ENCODE assay signal across 9 mouse cellular contexts in genomic region chr2:167503896-167504349, GRCm38 (mm10). TPM values are rescaled to one million over a fixed set of nuclear protein-coding genes. Genes with fewer than 3 reads are reported as not detected.
DNase-seq lines count a peak whose midpoint lies in the region; ATAC-seq and TF ChIP-seq lines count a peak whose summit lies in the region.
"Had no signal": no experiment of that assay in that cellular context is flagged by ENCODE, and none has a peak within 500 bp of the region (broad histone marks: within the 10 kb centered on the region; RNA-seq: fewer than 3 reads in every experiment).

No protein-coding gene starts in this region.

- 0% methylated on average over 32 of the region's 32 CpGs for WGBS in kidney, adult 2 months
- under 1% methylated on average over 32 of the region's 32 CpGs for WGBS in lung, embryonic 16.5 days
- WGBS in spleen, adult 2 months: under 1% methylated on average over 32 of the region's 32 CpGs

- no peak for TF ChIP-seq POLR2A in kidney, adult 2 months (IDR thresholded peaks at IDR 0.05; ENCODE audit: low read depth, low read length)
- TF ChIP-seq POLR2A in spleen, adult 2 months (IDR thresholded peaks at IDR 0.05; ENCODE audit: low read depth, low read length): no peak

- no peak for TF ChIP-seq CTCF in kidney, adult 2 months (conservative IDR thresholded peaks at IDR 0.05; ENCODE audit: insufficient read depth, insufficient read length, low read depth, low read length)
- no peak for TF ChIP-seq CTCF in spleen, adult 2 months (IDR thresholded peaks at IDR 0.05; ENCODE audit: extremely low read depth, insufficient read depth, insufficient read length, insufficient replicate concordance)

- peak overlapping the region; percentile 89 for H3K4me3 ChIP-seq in kidney, adult 2 months (ENCODE audit: insufficient read depth, low read depth, low read length)
- H3K4me3 ChIP-seq in lung, embryonic 16.5 days (ENCODE audit: low read length): peak overlapping the region; percentile 91
- peak overlapping the region; percentile 93 for H3K4me3 ChIP-seq in spleen, adult 2 months (ENCODE audit: extremely low read depth, insufficient read depth, insufficient read length)

- peak overlapping the region; percentile 71 for H3K4me2 ChIP-seq in lung, embryonic 16.5 days (ENCODE audit: low read depth, low read length)

- peak overlapping the region; percentile 93 for H3K9ac ChIP-seq in lung, embryonic 16.5 days (ENCODE audit: low read length)

- no peaks in the 10 kb centered on the region for H3K27me3 ChIP-seq in kidney, adult 2 months (replicated peaks; ENCODE audit: control insufficient read depth, insufficient read depth, low read length)
- no peaks in the 10 kb centered on the region for H3K27me3 ChIP-seq in lung, embryonic 16.5 days (ENCODE audit: control insufficient read depth, insufficient read depth, low read depth, low read length)
- no peaks in the 10 kb centered on the region for H3K27me3 ChIP-seq in spleen, adult 2 months (ENCODE audit: control insufficient read depth, insufficient read depth, low read length)

- peaks cover 14% of the 10 kb centered on the region; the same call in 1 of the 2 replicates for H3K4me1 ChIP-seq in kidney, adult 2 months (ENCODE audit: control insufficient read depth, insufficient read depth, low read length)
- H3K4me1 ChIP-seq in lung, embryonic 16.5 days (replicated peaks; ENCODE audit: control insufficient read depth, insufficient read depth, low read length): peaks cover 32% of the 10 kb centered on the region
- peaks cover 6% of the 10 kb centered on the region; the same call in 1 of the 2 replicates for H3K4me1 ChIP-seq in spleen, adult 2 months (ENCODE audit: control insufficient read depth, insufficient read depth, insufficient read length)

- H3K36me3 ChIP-seq in kidney, adult 2 months (ENCODE audit: control insufficient read depth, insufficient read depth, low read length): no peaks in the 10 kb centered on the region
- peaks cover 6% of the 10 kb centered on the region; the same call in 1 of the 2 replicates for H3K36me3 ChIP-seq in lung, embryonic 16.5 days (ENCODE audit: control insufficient read depth, insufficient read depth, low read length)
- peaks cover 13% of the 10 kb centered on the region for H3K36me3 ChIP-seq in spleen, adult 2 months (ENCODE audit: control insufficient read depth, insufficient read depth, low read length)

- DNase-seq in right cerebral cortex, postnatal 14 days: peak; percentile 44
- DNase-seq in right cerebral cortex, adult 18-20 months: no peak
- DNase-seq in cerebellum, adult 9-11 months: peak; percentile 77
- DNase-seq in gastrocnemius, postnatal 25 days: peak; percentile 52
- DNase-seq in kidney, adult 2 months: peak; percentile 93
- peak in 1 of 2 experiments; percentile 54 for DNase-seq in spleen, adult 2 months (ENCODE audit: low read depth in 1 of 2, low spot score in 2 of 2)
- no peak for DNase-seq in B cell, adult 2 months

- H3K9me3 ChIP-seq in lung, embryonic 16.5 days (ENCODE audit: control insufficient read depth, low read length): no peaks in the 10 kb centered on the region

- peak overlapping the region; percentile 74 for H3K27ac ChIP-seq in kidney, adult 2 months (ENCODE audit: insufficient read depth, low read depth, low read length)
- H3K27ac ChIP-seq in lung, embryonic 16.5 days (ENCODE audit: low read length): peak overlapping the region; percentile 83
- peak overlapping the region; percentile 81 for H3K27ac ChIP-seq in spleen, adult 2 months (ENCODE audit: insufficient read depth, low read length)

- peak; percentile 19 for ATAC-seq in lung, embryonic 16.5 days (ENCODE audit: low read depth)

RNA-seq across cellular contexts. Expression of gene Spata2, which starts 11.2 kb away (rescaled TPM):
- 10 to 100 TPM; 15.1 to 15.7 TPM for total RNA-seq in gastrocnemius, postnatal 25 days (2021)
- polyA plus RNA-seq in kidney, adult 2 months (2012; rRNA removed): 26.5 and 31.5 TPM in 2 replicates
- 14.8 and 16.2 TPM in 2 replicates for polyA plus RNA-seq in lung, embryonic 16.5 days (2015; fragmentation: Nextera tagmentation; extraction: Ambion mirVana)
- 23.3 and 25.5 TPM in 2 replicates for polyA plus RNA-seq in spleen, adult 2 months (2012; rRNA removed)

RNA-seq across cellular contexts. Expression of gene Rnf114, which starts 11.5 kb away (rescaled TPM):
- 10 to 100 TPM; 23.0 to 28.4 TPM for total RNA-seq in gastrocnemius, postnatal 25 days (2021)
- 97.9 and 98.2 TPM in 2 replicates for polyA plus RNA-seq in kidney, adult 2 months (2012; rRNA removed)
- 101 and 113 TPM in 2 replicates for polyA plus RNA-seq in lung, embryonic 16.5 days (2015; fragmentation: Nextera tagmentation; extraction: Ambion mirVana)
- 88.0 and 95.4 TPM in 2 replicates for polyA plus RNA-seq in spleen, adult 2 months (2012; rRNA removed)

RNA-seq across cellular contexts. Expression of gene Snai1, which starts 34.1 kb away (rescaled TPM):
- 1 to 10 TPM; 1.3 TPM for total RNA-seq in gastrocnemius, postnatal 25 days (2021)
- 10.4 and 13.2 TPM in 2 replicates for polyA plus RNA-seq in kidney, adult 2 months (2012; rRNA removed)
- polyA plus RNA-seq in lung, embryonic 16.5 days (2015; fragmentation: Nextera tagmentation; extraction: Ambion mirVana): 120 and 130 TPM in 2 replicates
- polyA plus RNA-seq in spleen, adult 2 months (2012; rRNA removed): 21.0 and 28.1 TPM in 2 replicates
- total RNA-seq: common myeloid progenitor, adult 5-6 weeks had no signal

Comparison
In these comparisons a context has a peak if more than half of its experiments do, and no peak if none do; other contexts are left out.
1. DNase-seq: peak in right cerebral cortex, postnatal 14 days (single experiment), cerebellum, adult 9-11 months (single experiment), gastrocnemius, postnatal 25 days (single experiment) and kidney, adult 2 months (single experiment); none in right cerebral cortex, adult 18-20 months (single experiment) and B cell, adult 2 months (0 of 2).
2. Peak in every context shown above with its lines, with median percentiles within 50 percentile points of each other: H3K27ac ChIP-seq and H3K4me3 ChIP-seq.